Mouse (Mus musculus): Measurements from ENCODE around the gene Kcnd3.
A peak's percentile ranks its signal among the peaks of the same experiment; 100 is the strongest.

Gene Kcnd3

GRCm38 (mm10) chr3:105655031-105655585, 203.0 kb downstream of the Kcnd3 start:
- DNase-seq (ENCODE audit: low read depth, low spot score) = no peak

GRCm38 (mm10) chr3:105660530-105660929, 208.4 kb downstream of the Kcnd3 start:
- no peak for DNase-seq (ENCODE audit: low read depth, low spot score)

GRCm38 (mm10) chr3:105663043-105663442, 210.9 kb downstream of the Kcnd3 start:
- no peak for DNase-seq (ENCODE audit: low read depth, low spot score)

DNA sequence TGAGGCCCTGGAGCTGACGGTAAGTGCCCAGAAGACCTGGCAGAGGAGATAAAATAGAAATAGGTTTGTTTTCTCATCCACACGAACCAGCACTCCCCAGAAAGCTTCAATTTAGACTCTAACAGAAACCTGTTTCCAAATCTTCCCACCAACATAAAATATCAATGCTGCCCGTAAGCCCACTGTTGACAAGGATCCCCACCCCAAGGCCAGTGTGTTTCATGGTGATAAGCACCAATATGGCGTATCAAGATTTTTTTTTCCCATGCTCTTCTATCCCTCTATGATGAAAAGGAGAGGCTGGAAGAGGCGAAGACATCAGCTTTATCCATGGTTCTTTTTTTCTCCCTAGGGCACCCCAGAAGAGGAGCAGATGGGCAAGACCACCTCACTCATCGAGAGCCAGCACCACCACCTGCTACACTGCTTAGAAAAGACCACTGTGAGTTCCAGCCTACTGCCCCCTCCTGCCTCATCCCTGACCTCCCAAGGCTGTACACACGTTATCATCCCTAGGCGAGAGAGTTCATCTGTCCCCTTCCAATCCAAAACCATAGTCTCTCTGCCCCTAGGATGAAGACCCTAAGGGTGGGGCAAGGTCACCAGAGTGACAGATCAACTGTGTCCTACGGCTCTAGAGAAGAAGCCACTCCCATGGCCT, 213.1 kb downstream of the Kcnd3 start:
- no peak for DNase-seq (ENCODE audit: low read depth, low spot score)

GRCm38 (mm10) chr3:105666996-105667523, 214.9 kb downstream of the Kcnd3 start:
- no peak for DNase-seq (ENCODE audit: low read depth, low spot score)

DNA sequence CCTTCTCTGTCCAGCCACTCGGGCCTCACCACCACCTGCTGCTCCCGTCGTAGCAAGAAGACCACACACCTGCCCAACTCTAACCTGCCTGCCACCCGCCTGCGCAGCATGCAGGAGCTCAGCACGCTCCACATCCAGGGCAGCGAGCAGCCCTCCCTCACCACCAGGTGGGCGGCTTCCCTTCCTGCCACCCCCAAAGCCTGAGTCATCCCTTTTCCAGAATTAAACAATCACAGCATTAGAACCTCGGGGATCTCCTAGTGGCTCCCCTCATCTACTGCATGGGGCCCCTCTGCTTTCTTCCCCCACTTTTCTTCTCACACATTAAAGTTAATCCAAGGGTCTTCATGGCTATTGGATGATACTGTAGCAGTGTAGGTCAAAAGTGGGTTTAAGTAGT, 216.0 kb downstream of the Kcnd3 start:
- DNase-seq (ENCODE audit: low read depth, low spot score) = no peak

- no peak for DNase-seq (ENCODE audit: low read depth, low spot score)
Observed at GRCm38 (mm10) chr3:105669776-105670175, 217.6 kb downstream of the Kcnd3 start.

GRCm38 (mm10) chr3:105670801-105671200, 218.7 kb downstream of the Kcnd3 start:
- no peak for DNase-seq (ENCODE audit: low read depth, low spot score)

DNA sequence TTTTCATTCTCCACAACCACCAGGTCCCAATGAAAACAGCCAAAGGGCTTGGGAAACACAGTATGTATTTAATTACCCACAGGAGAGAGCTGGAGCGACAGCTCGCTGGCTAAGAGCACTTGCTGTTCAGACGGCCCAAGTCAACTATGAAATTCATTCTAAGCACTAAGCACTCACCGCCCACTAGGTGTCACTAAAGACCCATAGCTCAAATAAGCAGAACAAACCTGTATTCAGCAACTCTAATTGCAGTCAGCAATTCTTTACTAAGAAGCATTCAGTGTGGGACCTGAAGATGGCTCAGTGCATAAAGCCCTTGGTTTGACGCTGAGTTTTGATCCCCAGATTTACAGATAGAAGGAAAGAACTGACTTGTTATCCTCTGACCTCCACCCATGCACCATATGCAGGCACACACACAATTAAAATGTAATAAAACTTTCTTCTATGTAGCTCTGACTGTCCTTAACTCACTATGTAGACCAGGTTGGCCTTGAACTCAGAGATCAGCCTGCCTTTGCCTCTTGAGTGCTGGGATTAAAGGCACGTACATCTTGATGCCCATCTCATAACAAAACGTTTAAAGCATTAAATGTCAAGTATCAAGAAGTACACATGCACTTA, 222.6 kb downstream of the Kcnd3 start:
- peak; percentile 88 for DNase-seq (ENCODE audit: low read depth, low spot score)

DNA sequence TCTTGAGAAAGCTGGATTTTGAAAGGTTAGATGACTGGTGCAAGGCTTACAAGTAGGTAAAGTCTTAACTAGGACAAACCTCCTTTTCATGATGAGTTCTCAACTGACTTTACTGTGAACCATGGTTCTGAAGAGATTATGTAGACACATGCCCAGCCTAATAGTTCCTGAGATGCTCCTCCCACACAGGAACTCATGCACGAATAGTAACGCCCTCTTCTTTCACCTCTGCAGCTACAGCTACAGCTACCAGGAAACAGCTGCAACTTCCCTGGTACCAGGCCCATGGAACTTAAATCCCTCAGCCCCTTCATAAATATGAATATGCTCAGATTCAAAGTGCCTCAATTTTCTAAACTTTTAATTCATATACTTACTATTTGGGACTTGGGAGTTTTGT, 223.8 kb downstream of the Kcnd3 start:
- DNase-seq (ENCODE audit: low read depth, low spot score) = no peak

DNA sequence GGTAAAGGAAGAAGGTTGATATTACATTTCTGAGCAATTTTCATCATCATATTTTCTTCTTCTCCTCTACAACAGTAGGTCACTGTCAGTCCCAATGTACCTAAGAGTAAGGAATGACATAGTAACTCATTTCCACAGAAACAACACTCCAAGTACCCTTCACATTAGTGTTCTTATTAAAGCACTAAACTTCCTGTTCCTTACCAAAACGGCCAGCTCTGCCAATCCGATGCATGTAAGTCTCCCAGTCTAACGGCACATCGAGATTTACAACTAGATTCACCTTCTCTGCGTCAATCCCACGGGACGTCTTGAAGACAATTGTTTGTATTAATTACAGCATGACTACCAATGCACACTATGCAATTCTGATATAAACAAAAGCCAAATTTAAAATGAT, 228.2 kb downstream of the Kcnd3 start:
- no peak for DNase-seq (ENCODE audit: low read depth, low spot score)

GRCm38 (mm10) chr3:105686394-105687323, 234.5 kb downstream of the Kcnd3 start:
- peak; percentile 34 for DNase-seq (ENCODE audit: low read depth, low spot score)

DNA sequence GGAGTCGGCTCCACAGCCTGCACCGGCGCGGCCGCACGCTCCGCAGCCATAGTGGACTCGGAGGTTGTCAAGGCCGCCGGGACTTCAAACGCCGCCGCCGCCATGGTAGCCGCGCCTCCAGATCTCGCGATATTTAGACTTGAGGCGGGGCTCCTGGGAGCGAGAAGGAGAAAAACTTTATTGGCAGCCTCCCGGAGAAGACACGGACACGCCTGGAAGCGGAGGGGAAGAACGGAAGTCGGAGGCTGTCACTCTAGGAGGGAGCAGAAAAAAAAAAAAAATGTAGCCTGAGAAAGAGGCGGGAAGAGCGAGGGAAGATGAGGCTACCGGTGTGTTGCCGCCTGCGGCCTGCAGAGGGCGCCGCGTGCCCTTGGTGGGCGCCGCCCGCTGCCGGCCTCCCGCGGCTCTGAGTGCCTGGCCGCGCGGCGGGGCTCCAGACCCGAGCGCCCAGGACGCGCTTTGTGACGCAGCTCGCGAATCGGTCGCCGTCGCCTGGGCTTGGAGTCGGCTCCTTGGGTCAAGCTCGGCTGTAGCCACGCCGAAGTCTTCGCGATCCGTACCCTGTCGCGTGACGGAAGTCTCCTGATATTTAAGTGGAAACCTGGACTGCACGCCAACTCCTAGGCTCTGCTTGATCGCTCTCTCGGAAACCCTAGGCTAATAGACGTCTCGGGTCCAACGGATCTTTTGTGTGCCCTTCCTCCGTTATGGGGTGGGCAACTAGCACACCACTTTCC, 235.4 kb downstream of the Kcnd3 start, which contains the start of gene Ddx20:
TSS of gene Ddx20 (minus strand) at position 251 of the 737 bp plus-strand sequence.
- peak; percentile 98 for DNase-seq (ENCODE audit: low read depth, low spot score)

GRCm38 (mm10) chr3:105688536-105688935, 236.4 kb downstream of the Kcnd3 start:
- no peak for DNase-seq (ENCODE audit: low read depth, low spot score)

- no peak for DNase-seq (ENCODE audit: low read depth, low spot score)
Observed at GRCm38 (mm10) chr3:105693327-105694080, 241.4 kb downstream of the Kcnd3 start.

GRCm38 (mm10) chr3:105695476-105696386, 243.6 kb downstream of the Kcnd3 start:
- DNase-seq (ENCODE audit: low read depth, low spot score) = no peak

DNA sequence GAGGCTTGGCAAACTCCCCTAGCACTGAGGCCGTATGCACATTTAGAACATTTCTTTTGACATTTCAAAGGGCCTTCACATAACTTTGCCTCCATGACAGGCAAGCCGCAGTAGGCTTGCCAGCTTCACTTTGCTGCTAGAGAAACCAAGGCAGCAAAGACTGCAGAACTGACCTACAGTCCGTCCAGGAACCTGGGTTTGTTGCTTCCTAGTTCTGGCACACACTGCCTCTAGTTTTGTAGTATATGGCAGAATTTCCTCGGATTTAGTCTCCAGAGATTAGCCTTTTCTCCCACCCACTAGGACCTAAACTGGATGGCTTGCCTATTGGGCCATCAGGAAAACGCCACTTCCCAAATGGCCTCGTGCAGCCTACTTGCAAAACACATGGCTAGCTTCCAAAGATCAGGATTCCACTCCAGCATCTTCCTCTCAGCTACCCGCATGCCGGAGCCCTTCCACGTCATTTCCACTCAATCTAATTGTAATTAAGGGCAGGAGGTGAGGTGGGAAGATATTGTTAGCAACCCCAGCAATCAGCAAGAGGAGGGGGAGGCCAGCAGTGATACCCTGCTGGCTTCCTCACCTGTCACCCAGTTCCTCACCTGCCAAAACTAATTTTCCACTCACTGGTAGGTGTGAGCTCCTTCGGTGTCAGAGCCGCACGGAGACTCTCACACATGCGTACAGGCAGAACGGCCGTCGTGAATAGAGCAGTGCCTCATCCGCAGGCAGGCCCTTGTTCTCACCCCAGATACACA, 244.4 kb downstream of the Kcnd3 start:
- DNase-seq (ENCODE audit: low read depth, low spot score) = no peak

DNA sequence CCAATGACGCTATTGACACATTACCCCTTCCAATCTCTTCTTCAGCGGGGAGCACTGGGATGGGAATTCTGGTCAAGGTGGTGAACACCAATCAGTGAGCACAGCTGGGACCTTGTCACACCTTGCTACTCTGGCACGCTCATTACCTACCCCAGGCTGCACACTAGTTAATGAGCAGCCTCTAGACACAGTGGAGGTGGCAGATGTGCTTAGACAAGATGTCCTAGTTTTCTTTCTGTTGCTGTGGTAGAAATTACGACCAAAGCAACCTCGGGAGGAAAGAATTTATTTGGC, 245.0 kb downstream of the Kcnd3 start:
- no peak for DNase-seq (ENCODE audit: low read depth, low spot score)

- DNase-seq (ENCODE audit: low read depth, low spot score) = no peak
Observed at GRCm38 (mm10) chr3:105698311-105698710, 246.2 kb downstream of the Kcnd3 start.

Data from 3T3-L1 (cell line).